Mouse (Mus musculus): ENCODE results near the gene Slc16a13.

DNA sequence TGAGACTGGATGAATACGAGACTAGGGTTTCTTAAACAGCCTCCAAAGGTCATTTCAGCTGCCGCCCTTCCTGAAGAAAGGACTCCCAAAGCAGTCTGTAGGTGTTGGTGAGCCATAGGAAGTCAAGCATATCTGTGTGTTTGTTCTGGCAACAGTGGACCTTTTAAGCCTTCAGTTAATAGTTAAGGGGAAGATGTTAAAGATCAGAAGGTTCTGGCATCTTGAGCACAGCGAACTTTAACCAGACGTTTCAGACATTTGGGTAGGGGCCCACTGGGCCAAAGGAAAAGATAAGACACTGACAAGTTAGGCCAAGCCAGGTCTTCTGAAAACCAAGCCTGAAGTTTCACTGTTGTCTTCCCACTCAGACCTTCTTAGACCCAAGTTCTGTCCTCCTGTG lies 2.8 kb downstream of the Slc16a13 start:
- TF ChIP-seq GATA1 (IDR thresholded peaks at IDR 0.05; ENCODE audit: borderline replicate concordance, low read length) (no peak), FLI1 (IDR thresholded peaks at IDR 0.05; ENCODE audit: low read length) (no peak)

Data from megakaryocyte, embryonic 14.5 days (primary cell).